Mouse (Mus musculus): ENCODE data around the gene Dgkk.

GRCm38 (mm10) chrX:6926224-6926623 is 147.1 kb downstream of the Dgkk start:
- TF ChIP-seq CTCF (conservative IDR thresholded peaks at IDR 0.05 in 1 of 2, IDR thresholded peaks at IDR 0.05 in 1 of 2; ENCODE audit: low read depth in 2 of 2, low read length in 2 of 2) (no peak), EP300 (IDR thresholded peaks at IDR 0.05; ENCODE audit: low read length) (no peak), CHD1 (IDR thresholded peaks at IDR 0.05; ENCODE audit: low read depth, low read length) (no peak), RCOR1 (conservative IDR thresholded peaks at IDR 0.05; ENCODE audit: low read depth, low read length) (no peak), MAX (IDR thresholded peaks at IDR 0.05; ENCODE audit: low read length) (no peak)
